Mouse (Mus musculus) bone marrow, adult 2 months (tissue): ENCODE data around the gene Cdadc1.

Source experiments
- CTCF ChIP-seq: fragments of 200-500 bp; IDR thresholded peaks from 2 replicates; pipeline ENCODE4 v1.5.1; 2011; ENCODE audit warnings: low read length, control low read depth; ENCODE audit not compliant: control insufficient read depth, insufficient read depth
- POLR2A ChIP-seq: fragments of 200-500 bp; IDR thresholded peaks from 2 replicates; pipeline ENCODE4 v1.6.1; 2011; ENCODE audit warnings: low read depth, mild to moderate bottlenecking, control low read depth, low read length, borderline replicate concordance; ENCODE audit not compliant: control insufficient read depth

DNA sequence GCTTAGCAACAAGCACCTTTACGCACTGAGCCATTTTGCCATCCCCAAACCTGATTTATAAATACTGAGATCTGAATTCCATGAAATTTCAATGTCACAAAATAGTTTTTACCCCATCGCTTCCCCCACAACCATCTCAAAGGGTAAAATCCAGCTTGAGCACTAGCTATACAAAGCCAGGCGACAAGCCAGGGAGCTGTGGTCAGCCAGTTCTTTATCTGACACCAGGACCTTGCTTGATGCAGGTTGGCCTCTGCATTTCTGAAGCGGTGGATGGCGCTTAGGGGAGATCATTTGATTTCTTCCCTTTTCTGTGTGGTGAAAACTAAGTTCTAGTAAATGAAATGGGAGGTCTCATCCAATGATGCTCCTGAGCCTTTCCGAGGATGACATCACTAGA lies 34.3 kb upstream of the Cdadc1 start:
- no peak for TF ChIP-seq POLR2A
- TF ChIP-seq CTCF = no peak
